Mouse (Mus musculus) spleen, postnatal 14 days (tissue): ENCODE results near the gene Gadl1.
"Not testable (repeated sequence)": the region's sequence is repeated elsewhere in the genome, so short reads cannot be mapped to it uniquely, and the experiment has no call there.

Source experiments
- DNase-seq, 2 experiments: peaks; one replicate each; pipeline ENCODE4 v3.0.0; 2021 to 2022; ENCODE audit warnings: low spot score in 2 of 2

Gadl1 gene

DNA sequence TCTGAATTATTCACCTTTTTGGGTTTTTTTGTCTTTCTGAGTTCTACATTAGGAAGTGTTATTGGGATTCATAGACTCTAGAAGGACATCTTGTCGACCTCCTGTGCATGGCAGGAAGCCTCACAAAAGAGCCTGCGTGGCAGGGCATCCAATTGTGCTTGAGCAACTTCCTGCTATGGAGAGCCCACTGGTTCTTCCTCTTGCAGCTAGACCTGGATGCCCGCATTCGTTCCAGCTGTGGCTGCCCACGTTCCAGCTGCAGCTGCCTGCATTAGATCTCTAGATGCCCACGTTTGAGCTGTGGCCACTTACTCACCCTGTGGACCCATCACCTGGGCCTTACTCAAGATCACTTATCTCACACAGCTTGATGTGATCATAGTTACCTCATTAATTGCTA is 116.1 kb downstream of the Gadl1 start:
- no peak for DNase-seq

- DNase-seq = no peak
Measured at GRCm38 (mm10) chr9:116029076-116029475, 119.8 kb downstream of the Gadl1 start.

GRCm38 (mm10) chr9:116032711-116033110 is 123.5 kb downstream of the Gadl1 start:
- no peak for DNase-seq

GRCm38 (mm10) chr9:116038275-116038674 is 129.0 kb downstream of the Gadl1 start:
- DNase-seq = no peak

GRCm38 (mm10) chr9:116039981-116040380 is 130.7 kb downstream of the Gadl1 start:
- DNase-seq = no peak

GRCm38 (mm10) chr9:116040852-116041251 is 131.6 kb downstream of the Gadl1 start:
- not testable (repeated sequence) for DNase-seq

GRCm38 (mm10) chr9:116041369-116041768 is 132.1 kb downstream of the Gadl1 start:
- DNase-seq = no peak

GRCm38 (mm10) chr9:116041787-116042186 is 132.5 kb downstream of the Gadl1 start:
- peak; percentile 29 to 43 for DNase-seq

GRCm38 (mm10) chr9:116049985-116050384 is 140.7 kb downstream of the Gadl1 start:
- no peak for DNase-seq

DNA sequence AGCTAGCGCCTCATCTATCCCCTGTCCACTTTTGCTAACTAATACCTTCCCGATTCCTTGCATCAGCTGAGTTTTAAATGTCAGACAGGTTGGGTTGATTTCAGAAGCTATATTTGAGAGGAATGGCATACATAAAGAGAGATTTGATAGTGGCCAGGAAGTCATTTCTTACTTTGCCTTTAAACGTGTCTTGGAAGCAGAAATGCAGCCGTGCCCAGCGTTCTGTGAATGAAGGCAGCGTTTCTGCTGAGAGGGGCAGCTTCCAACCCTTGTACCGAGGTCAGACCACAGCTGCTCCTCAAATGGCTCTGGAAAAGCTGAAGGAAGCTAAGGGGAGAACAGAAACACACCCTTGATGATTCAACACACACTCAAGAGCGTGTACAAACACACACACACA is 144.7 kb downstream of the Gadl1 start:
- DNase-seq = no peak

DNA sequence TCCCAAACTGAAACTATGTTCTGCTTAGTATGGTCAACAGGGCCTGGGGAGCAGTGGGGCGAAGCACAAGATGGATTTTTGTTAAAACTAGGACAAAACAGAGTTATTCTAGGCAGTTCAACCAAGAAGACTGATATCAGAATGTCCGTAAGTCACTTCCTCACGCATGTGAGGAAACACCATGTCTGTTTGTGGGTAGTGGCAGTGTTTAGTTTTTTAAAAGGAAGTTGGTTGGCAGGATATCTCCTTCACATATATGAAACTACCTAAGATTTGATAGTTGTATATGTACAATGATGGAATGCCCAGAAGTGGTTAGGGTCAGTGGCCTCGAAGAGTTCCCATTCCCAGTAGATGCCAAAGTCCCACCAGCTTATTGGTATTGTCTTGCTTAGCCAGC is 149.2 kb downstream of the Gadl1 start:
- no peak for DNase-seq

GRCm38 (mm10) chr9:116059156-116059555 is 149.9 kb downstream of the Gadl1 start:
- DNase-seq = peak in 1 of 2 experiments; percentile 44

GRCm38 (mm10) chr9:116060691-116061090 is 151.4 kb downstream of the Gadl1 start:
- DNase-seq = no peak

DNA sequence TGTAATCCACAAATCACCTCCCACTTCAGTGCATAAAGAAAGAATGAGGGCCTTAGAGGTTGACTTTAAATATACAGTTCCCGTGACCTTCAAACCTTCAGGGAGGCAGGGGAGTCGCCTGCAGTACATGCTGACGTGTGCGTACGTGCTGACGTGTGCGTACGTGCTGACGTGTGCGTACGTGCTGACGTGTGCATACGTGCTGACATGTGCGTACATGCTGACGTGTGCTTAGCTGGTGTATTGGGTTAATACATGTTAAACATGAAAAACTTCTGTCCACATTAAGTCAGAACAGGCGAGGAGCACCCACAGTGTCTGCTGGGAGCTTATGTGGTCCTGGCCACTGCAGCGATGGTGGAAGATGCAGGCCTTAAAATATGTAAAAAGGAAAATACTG is 155.5 kb downstream of the Gadl1 start:
- DNase-seq = no peak

- DNase-seq = not testable (repeated sequence)
Measured at GRCm38 (mm10) chr9:116071561-116071960, 162.3 kb downstream of the Gadl1 start.

DNA sequence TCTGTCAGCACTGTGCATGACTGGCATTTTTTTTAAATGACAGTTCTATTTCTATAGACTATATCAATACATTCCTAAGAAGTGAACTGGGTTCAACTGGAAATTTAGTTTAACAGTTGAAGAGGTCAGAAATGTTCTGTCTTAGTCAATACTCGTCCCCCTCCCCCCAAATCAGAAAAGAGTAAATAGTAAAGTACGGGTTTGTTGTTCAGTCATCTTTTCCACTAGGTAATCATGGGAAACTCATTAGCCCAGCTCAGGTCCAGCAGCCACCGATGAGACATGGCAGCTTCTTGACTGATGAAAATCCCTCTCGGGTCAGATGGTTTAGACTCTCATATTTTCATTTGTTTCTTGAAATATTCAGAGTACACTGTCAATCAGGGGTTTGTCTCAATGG is 166.9 kb downstream of the Gadl1 start:
- DNase-seq = no peak

- no peak for DNase-seq
Measured at GRCm38 (mm10) chr9:116076946-116077345, 167.7 kb downstream of the Gadl1 start.

GRCm38 (mm10) chr9:116077419-116077818 is 168.2 kb downstream of the Gadl1 start:
- no peak for DNase-seq

GRCm38 (mm10) chr9:116081781-116082180 is 172.5 kb downstream of the Gadl1 start:
- DNase-seq = no peak

DNA sequence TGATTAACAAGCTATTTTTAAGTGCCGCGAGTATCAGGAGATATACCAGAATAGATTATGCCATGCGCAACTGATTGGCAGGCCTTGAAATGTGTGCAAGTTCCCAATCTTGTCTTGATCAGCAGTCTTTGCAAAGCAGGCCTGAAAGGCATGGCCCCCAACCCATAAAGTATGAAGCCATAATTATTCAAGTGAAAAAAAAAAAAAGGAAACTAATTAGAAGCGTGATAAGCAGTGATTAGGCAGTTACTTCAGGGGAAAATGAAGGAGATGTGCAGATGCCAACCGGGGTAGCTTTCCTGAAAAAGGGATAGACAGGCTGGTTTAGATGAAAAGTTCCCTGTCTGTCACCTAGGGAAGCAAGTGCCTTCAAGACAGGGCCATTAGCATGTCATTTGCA is 174.0 kb downstream of the Gadl1 start:
- DNase-seq = no peak

- DNase-seq = no peak
Measured at GRCm38 (mm10) chr9:116083726-116084323, 174.6 kb downstream of the Gadl1 start.

DNA sequence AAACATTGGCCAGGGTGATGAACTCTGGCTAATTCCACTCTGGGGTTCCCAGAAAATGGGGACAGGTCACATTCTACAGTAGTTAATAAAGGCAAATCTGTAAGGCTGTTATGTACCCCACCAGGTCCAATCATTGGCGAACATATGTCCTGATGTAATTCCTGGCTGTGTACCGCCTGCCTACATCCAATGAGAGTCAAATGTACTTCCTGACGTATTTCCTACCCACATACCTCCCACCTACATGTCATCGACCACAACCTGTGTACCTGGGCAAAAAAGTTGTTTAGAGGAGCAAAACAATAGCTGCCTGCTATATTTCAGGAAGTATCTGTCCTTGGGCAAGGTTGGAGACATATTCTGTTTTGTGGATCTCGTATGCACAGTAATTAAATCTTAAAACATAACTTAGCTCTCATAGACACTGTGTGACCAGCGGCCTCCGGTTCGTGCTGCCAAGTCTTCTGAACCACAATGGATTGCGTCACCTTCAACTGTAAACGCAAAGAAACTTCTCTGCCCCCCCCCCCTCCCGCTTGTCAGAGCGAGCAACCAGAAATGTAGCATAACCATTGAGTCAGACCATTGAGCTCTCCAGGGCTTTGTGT is 175.2 kb downstream of the Gadl1 start:
- DNase-seq = no peak

GRCm38 (mm10) chr9:116085999-116086398 is 176.7 kb downstream of the Gadl1 start:
- DNase-seq = no peak

- DNase-seq = no peak
Measured at GRCm38 (mm10) chr9:116087263-116087662, 178.0 kb downstream of the Gadl1 start.
